Mouse (Mus musculus) midbrain, embryonic 15.5 days (tissue): ENCODE measurements around the gene C1rl. TPM values are rescaled to one million over a fixed set of nuclear protein-coding genes. Genes with fewer than 3 reads are reported as not detected.

Experiments used
- ATAC-seq: fragments of 200-750 bp; cut with Nextera tagmentation; replicated peaks from 2 replicates; pipeline ENCODE4 v1.8.0; 2017; ENCODE audit warnings: moderate TSS enrichment
- H3K27ac ChIP-seq: fragments of 300-500 bp; sonication (generic); 2 replicates; pipeline ENCODE4 v1.5.1; 2015; ENCODE audit warnings: mild to moderate bottlenecking, inconsistent platforms
- H3K27me3 ChIP-seq: fragments of 300-500 bp; sonication (generic); replicated peaks from 2 replicates; pipeline ENCODE4 v1.6.1; 2015; ENCODE audit warnings: inconsistent platforms
- H3K36me3 ChIP-seq: fragments of 300-500 bp; sonication (generic); replicated peaks from 2 replicates; pipeline ENCODE4 v1.6.1; 2015; ENCODE audit warnings: inconsistent platforms
- H3K4me1 ChIP-seq: fragments of 300-500 bp; sonication (generic); 2 replicates; pipeline ENCODE4 v1.6.1; 2015; ENCODE audit warnings: inconsistent platforms
- H3K4me2 ChIP-seq: fragments of 300-500 bp; sonication (generic); 2 replicates; pipeline ENCODE4 v1.6.1; 2015; ENCODE audit warnings: inconsistent platforms, mild to moderate bottlenecking, moderate library complexity
- H3K4me3 ChIP-seq: fragments of 300-500 bp; sonication (generic); 2 replicates; pipeline ENCODE4 v1.5.1; 2015; ENCODE audit warnings: mild to moderate bottlenecking, inconsistent platforms
- H3K9ac ChIP-seq: fragments of 300-500 bp; sonication (generic); 2 replicates; pipeline ENCODE4 v1.6.1; 2015; ENCODE audit warnings: mild to moderate bottlenecking, inconsistent platforms
- H3K9me3 ChIP-seq: fragments of 300-500 bp; sonication (generic); 2 replicates; pipeline ENCODE4 v1.6.1; 2016; ENCODE audit warnings: inconsistent platforms
- WGBS: fragments of 180-500 bp; shearing (Covaris S2); methylation state at CpG from one replicate; pipeline ENCODE4 v1.1.7; 2015; ENCODE audit warnings: mixed read lengths; 5-methylcytosine and 5-hydroxymethylcytosine counted together
- polyA plus RNA-seq: library from polyadenylated mRNA; unstranded; fragments of >200 nt; fragmentation: Nextera tagmentation; extraction: Ambion mirVana; gene quantifications from 2 replicates; pipeline ENCODE4 v1.2.1, GENCODE M21; 2015

C1rl gene
- 0.23 and 0.30 TPM in 2 replicates for polyA plus RNA-seq

DNA sequence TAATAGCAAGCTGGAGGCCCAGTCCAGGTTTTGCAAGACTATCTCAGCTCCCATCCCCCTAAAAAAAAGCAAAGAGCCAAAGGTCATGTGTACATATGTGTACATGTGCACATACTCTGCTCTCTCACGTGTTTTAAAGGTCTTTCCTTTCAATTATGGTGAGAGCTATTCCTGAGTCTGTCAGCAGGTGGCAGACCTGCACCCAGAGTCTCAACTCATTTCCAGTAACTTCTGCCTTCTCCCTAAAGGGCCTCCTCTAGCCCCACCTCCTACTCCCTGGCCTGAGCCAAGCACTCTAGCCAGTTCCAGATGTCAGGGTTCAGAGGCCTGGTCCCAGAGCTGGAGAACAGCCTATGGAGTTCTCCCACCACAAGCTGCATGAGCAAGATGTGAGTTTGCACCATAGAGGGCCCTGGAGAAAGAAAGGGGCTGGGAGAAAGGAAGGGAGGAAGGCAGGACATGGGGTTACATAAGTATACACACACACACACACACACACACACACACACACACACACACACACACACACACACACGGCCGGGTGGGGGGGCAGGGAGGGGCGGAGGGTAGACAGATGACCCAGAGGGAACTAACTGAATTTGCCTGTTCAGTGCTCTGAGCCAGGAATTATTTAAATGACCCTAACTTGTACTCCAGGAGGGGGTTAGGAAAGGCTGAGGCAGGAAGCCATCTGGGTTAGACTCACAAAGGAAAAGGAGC, at the start of gene C1rl:
C1rl (plus strand) TSS at position 272 of the 720 bp plus-strand sequence.
- Histone ChIP-seq H3K9ac (no peak within 1 kb of the TSS), H3K36me3 (no peaks in the 10 kb centered on the region), H3K27me3 (no peaks in the 10 kb centered on the region), H3K27ac (no peak within 1 kb of the TSS), H3K9me3 (no peaks in the 10 kb centered on the region), H3K4me2 (no peak within 1 kb of the TSS), H3K4me3 (no peak within 1 kb of the TSS), H3K4me1 (no peaks in the 10 kb centered on the region)
- WGBS: 44% methylated on average over 4 of the region's 4 CpGs
- ATAC-seq: peak; percentile 66

- Histone ChIP-seq H3K4me2 (no peak overlapping the region), H3K27ac (no peak overlapping the region), H3K27me3 (no peaks in the 10 kb centered on the region), H3K9me3 (no peaks in the 10 kb centered on the region), H3K4me3 (no peak overlapping the region), H3K9ac (no peak overlapping the region), H3K36me3 (peaks cover 20% of the 10 kb centered on the region), H3K4me1 (no peaks in the 10 kb centered on the region)
- WGBS: 97% methylated on average over 2 of the region's 2 CpGs
- no peak for ATAC-seq
These were observed 49.6 kb upstream of the C1rl start for GRCm38 (mm10) chr6:124443338-124443737.

- no peaks in the 10 kb centered on the region for H3K4me1 ChIP-seq
- no peak overlapping the region for H3K4me2 ChIP-seq
- 92% methylated on average over 2 of the region's 2 CpGs for WGBS
- peaks cover 20% of the 10 kb centered on the region for H3K36me3 ChIP-seq
- H3K27ac ChIP-seq: no peak overlapping the region
- no peaks in the 10 kb centered on the region for H3K9me3 ChIP-seq
- H3K4me3 ChIP-seq: no peak overlapping the region
- no peaks in the 10 kb centered on the region for H3K27me3 ChIP-seq
- H3K9ac ChIP-seq: no peak overlapping the region
- ATAC-seq: no peak
These were observed 46.9 kb upstream of the C1rl start for GRCm38 (mm10) chr6:124446024-124446423.

DNA sequence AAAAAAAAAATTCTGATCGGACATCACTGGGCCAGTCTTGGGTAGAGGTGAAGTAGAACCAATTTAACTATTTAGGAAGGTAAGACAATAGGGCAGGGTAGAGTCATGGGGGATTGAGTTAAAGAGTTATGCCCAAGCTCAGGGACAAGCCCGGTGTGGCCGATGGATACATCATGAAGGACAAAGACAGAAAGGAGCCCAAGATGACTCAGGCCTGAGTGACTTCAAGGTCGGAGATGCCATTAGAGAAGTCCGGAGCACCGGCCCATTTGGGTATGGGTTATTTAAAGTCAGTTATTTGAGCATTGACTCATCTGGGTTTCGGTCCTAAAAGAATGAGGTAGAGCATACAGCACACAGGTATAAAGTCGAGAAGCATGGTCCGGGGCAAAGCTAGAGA, 46.5 kb upstream of the C1rl start:
- Histone ChIP-seq H3K36me3 (peaks cover 20% of the 10 kb centered on the region), H3K4me2 (no peak overlapping the region), H3K27ac (no peak overlapping the region), H3K9me3 (no peaks in the 10 kb centered on the region), H3K4me1 (no peaks in the 10 kb centered on the region), H3K9ac (no peak overlapping the region), H3K4me3 (no peak overlapping the region), H3K27me3 (no peaks in the 10 kb centered on the region)
- WGBS: 95% methylated on average over 9 of the region's 9 CpGs
- ATAC-seq: no peak

- Histone ChIP-seq H3K27me3 (no peaks in the 10 kb centered on the region), H3K4me3 (no peak overlapping the region), H3K27ac (no peak overlapping the region), H3K9me3 (no peaks in the 10 kb centered on the region), H3K4me1 (no peaks in the 10 kb centered on the region), H3K36me3 (peaks cover 17% of the 10 kb centered on the region), H3K4me2 (no peak overlapping the region), H3K9ac (no peak overlapping the region)
- ATAC-seq: no peak
- 83% methylated on average over 2 of the region's 2 CpGs for WGBS
These were observed 45.6 kb upstream of the C1rl start for GRCm38 (mm10) chr6:124447356-124447755.

GRCm38 (mm10) chr6:124448186-124448852, 44.6 kb upstream of the C1rl start:
- Histone ChIP-seq H3K27ac (no peak overlapping the region), H3K9ac (no peak overlapping the region), H3K9me3 (no peaks in the 10 kb centered on the region), H3K27me3 (no peaks in the 10 kb centered on the region), H3K4me1 (no peaks in the 10 kb centered on the region), H3K36me3 (peaks cover 19% of the 10 kb centered on the region), H3K4me2 (no peak overlapping the region), H3K4me3 (no peak overlapping the region)
- 67% methylated on average over 10 of the region's 10 CpGs for WGBS
- ATAC-seq: no peak

DNA sequence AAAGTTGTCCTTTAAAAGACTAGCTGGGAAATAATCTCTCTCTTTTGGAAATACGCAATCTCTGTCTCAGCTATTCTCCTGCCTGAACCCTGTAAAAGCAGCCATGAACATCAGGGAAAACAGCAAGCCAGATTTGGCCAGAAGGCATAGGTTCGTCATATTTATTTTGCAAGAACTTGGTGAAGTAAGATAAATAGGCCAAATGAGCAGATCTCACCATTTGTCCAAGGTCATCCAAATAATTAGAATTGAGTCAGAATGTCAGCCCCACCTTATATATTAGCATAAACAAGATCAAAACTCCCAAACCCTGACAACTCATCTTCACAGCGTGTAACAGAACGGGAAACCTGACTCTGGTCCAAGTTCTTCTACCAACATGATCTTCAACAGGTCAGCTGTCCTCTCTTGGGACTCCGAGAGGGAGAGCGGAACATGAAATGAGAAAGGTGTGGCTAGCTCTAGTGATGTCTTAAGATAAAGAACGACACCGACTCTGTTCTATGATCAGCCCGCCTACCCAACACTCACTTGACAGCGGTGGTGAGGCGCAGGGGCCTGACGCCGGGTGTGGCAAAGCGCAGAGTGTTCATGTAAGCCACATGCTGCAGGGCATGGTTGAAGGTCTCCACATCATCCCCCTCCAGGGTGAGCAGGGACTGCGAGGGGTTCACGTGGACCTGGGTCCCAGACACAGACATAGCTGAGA, 43.8 kb upstream of the C1rl start:
- no peak overlapping the region for H3K4me3 ChIP-seq
- H3K9me3 ChIP-seq: no peaks in the 10 kb centered on the region
- ATAC-seq: no peak
- H3K27ac ChIP-seq: no peak overlapping the region
- no peaks in the 10 kb centered on the region for H3K4me1 ChIP-seq
- no peak overlapping the region for H3K9ac ChIP-seq
- H3K27me3 ChIP-seq: no peaks in the 10 kb centered on the region
- H3K4me2 ChIP-seq: no peak overlapping the region
- peaks cover 21% of the 10 kb centered on the region for H3K36me3 ChIP-seq
- 95% methylated on average over 16 of the region's 16 CpGs for WGBS

DNA sequence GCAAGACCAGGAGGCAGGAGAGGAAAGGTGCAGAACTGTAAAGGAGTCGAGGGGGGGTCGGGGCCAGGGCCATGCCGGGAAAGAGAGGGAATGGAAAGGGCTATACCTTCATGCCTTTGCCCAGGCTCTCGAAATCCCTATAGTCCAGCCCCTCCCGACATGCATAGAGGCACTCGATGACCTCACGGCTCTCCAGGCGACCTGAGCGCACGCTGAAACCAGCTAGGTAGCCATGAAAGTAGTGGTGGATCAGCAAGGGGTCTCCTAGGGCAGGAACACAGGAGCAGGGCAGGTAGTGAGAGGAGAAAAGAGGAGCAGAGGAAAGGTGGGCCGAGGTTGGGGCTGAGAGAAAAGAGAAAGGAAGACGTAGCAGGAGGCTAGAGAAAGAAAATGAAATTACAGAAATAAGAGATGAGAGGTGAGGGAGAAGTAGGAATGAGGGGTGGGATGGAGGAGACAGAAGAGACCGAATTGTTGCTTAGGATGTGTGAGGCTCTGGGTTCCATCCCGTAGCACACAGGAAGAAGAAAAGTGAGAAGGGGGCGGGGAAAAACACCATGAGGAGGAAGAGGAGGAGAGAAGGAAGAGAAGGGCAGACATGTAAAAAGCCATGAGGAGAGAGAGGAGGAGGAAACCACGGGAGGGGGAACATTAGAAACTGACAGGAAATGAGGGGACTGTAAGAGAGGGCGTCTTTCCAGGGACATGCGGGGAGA, 43.1 kb upstream of the C1rl start:
- no peaks in the 10 kb centered on the region for H3K9me3 ChIP-seq
- H3K9ac ChIP-seq: no peak overlapping the region
- no peak overlapping the region for H3K4me2 ChIP-seq
- no peak for ATAC-seq
- H3K4me1 ChIP-seq: no peaks in the 10 kb centered on the region
- H3K4me3 ChIP-seq: no peak overlapping the region
- no peaks in the 10 kb centered on the region for H3K27me3 ChIP-seq
- H3K27ac ChIP-seq: no peak overlapping the region
- WGBS: 84% methylated on average over 18 of the region's 18 CpGs
- peaks cover 24% of the 10 kb centered on the region for H3K36me3 ChIP-seq

GRCm38 (mm10) chr6:124451995-124452394, 40.9 kb upstream of the C1rl start:
- Histone ChIP-seq H3K4me1 (no peaks in the 10 kb centered on the region), H3K9ac (no peak overlapping the region), H3K27ac (no peak overlapping the region), H3K4me3 (no peak overlapping the region), H3K36me3 (peaks cover 23% of the 10 kb centered on the region), H3K9me3 (no peaks in the 10 kb centered on the region), H3K4me2 (no peak overlapping the region), H3K27me3 (no peaks in the 10 kb centered on the region)
- no peak for ATAC-seq
- WGBS: 81% methylated on average over 3 of the region's 3 CpGs

- ATAC-seq: no peak
- H3K9me3 ChIP-seq: no peaks in the 10 kb centered on the region
- peaks cover 26% of the 10 kb centered on the region for H3K36me3 ChIP-seq
- H3K27me3 ChIP-seq: no peaks in the 10 kb centered on the region
- no peak overlapping the region for H3K27ac ChIP-seq
- H3K4me1 ChIP-seq: no peaks in the 10 kb centered on the region
- WGBS: 52% methylated on average over 4 of the region's 4 CpGs
- H3K4me2 ChIP-seq: no peak overlapping the region
- no peak overlapping the region for H3K9ac ChIP-seq
- no peak overlapping the region for H3K4me3 ChIP-seq
These were observed 39.2 kb upstream of the C1rl start for GRCm38 (mm10) chr6:124453756-124454155.

GRCm38 (mm10) chr6:124456243-124456642, 36.7 kb upstream of the C1rl start:
- Histone ChIP-seq H3K27me3 (no peaks in the 10 kb centered on the region), H3K4me1 (no peaks in the 10 kb centered on the region), H3K36me3 (peaks cover 21% of the 10 kb centered on the region), H3K27ac (no peak overlapping the region), H3K9ac (no peak overlapping the region), H3K4me3 (no peak overlapping the region), H3K9me3 (no peaks in the 10 kb centered on the region), H3K4me2 (no peak overlapping the region)
- no peak for ATAC-seq
- 94% methylated on average over 5 of the region's 5 CpGs for WGBS

- ATAC-seq: no peak
- Histone ChIP-seq H3K9ac (no peak overlapping the region), H3K4me2 (no peak overlapping the region), H3K9me3 (no peaks in the 10 kb centered on the region), H3K4me1 (peaks cover 11% of the 10 kb centered on the region), H3K4me3 (no peak overlapping the region), H3K27me3 (no peaks in the 10 kb centered on the region), H3K36me3 (peaks cover 24% of the 10 kb centered on the region), H3K27ac (no peak overlapping the region)
- WGBS: 91% methylated on average over 5 of the region's 5 CpGs
These were observed 35.1 kb upstream of the C1rl start for GRCm38 (mm10) chr6:124457827-124458226.
